Mouse (Mus musculus): ENCODE data around the gene 2810021J22Rik. TPM values are rescaled to one million over a fixed set of nuclear protein-coding genes. Genes with fewer than 3 reads are reported as not detected.

The 2810021J22Rik gene
- polyA plus RNA-seq, 1 experiment from 2014 or later: 11.6 TPM

- Histone ChIP-seq H3K36me3 (no peaks in the 10 kb centered on the region), H3K27ac (replicated peaks) (no peak overlapping the region), H3K9me3 (no peaks in the 10 kb centered on the region), H3K4me3 (no peak overlapping the region), H3K27me3 (no peaks in the 10 kb centered on the region), H3K9ac (replicated peaks) (no peak overlapping the region), H3K4me1 (peaks cover 6% of the 10 kb centered on the region; the same call in 1 of the 2 replicates), H3K4me2 (replicated peaks) (no peak overlapping the region)
- no peak for ATAC-seq (replicated peaks)
- 78% methylated on average over 5 of the region's 5 CpGs for WGBS
Measured at GRCm38 (mm10) chr11:58918759-58919158, 51.7 kb downstream of the 2810021J22Rik start.

GRCm38 (mm10) chr11:58922420-58922819 lies 55.4 kb downstream of the 2810021J22Rik start:
- ATAC-seq (replicated peaks): no peak
- H3K9ac ChIP-seq (replicated peaks): no peak overlapping the region
- 81% methylated on average over 9 of the region's 9 CpGs for WGBS

GRCm38 (mm10) chr11:58926651-58927050 lies 59.6 kb downstream of the 2810021J22Rik start:
- 92% methylated on average over 2 of the region's 3 CpGs for WGBS

More at GRCm38 (mm10) chr11:58922420-58922819, 55.4 kb downstream of the 2810021J22Rik start:
- H3K9me3 ChIP-seq: no peaks in the 10 kb centered on the region
- no peak overlapping the region for H3K27ac ChIP-seq (replicated peaks)
- H3K36me3 ChIP-seq: no peaks in the 10 kb centered on the region
- no peak overlapping the region for H3K4me3 ChIP-seq
- no peak overlapping the region for H3K4me2 ChIP-seq (replicated peaks)
- H3K27me3 ChIP-seq: no peaks in the 10 kb centered on the region
- H3K4me1 ChIP-seq: no peaks in the 10 kb centered on the region

GRCm38 (mm10) chr11:58927053-58927452 lies 60.0 kb downstream of the 2810021J22Rik start:
- H3K36me3 ChIP-seq: peaks cover 12% of the 10 kb centered on the region
- H3K27ac ChIP-seq (replicated peaks): no peak overlapping the region
- WGBS: 83% methylated on average over 2 of the region's 2 CpGs

More at GRCm38 (mm10) chr11:58926651-58927050, 59.6 kb downstream of the 2810021J22Rik start:
- Histone ChIP-seq H3K27me3 (no peaks in the 10 kb centered on the region), H3K27ac (replicated peaks) (no peak overlapping the region), H3K9ac (replicated peaks) (no peak overlapping the region), H3K36me3 (peaks cover 8% of the 10 kb centered on the region), H3K9me3 (no peaks in the 10 kb centered on the region), H3K4me3 (no peak overlapping the region), H3K4me2 (replicated peaks) (no peak overlapping the region), H3K4me1 (peaks cover 7% of the 10 kb centered on the region; the same call in 1 of the 2 replicates)
- ATAC-seq (replicated peaks): no peak

GRCm38 (mm10) chr11:58927790-58928651 lies 61.0 kb downstream of the 2810021J22Rik start:
- peak; percentile 61 for ATAC-seq (replicated peaks)
- Histone ChIP-seq H3K4me2 (replicated peaks) (peak overlapping the region; percentile 31), H3K36me3 (peaks cover 22% of the 10 kb centered on the region), H3K27me3 (no peaks in the 10 kb centered on the region), H3K4me3 (0 out of 2 replicates have a peak overlapping the region, but pooled peaks have one; percentile 7), H3K4me1 (peaks cover 7% of the 10 kb centered on the region; the same call in 1 of the 2 replicates), H3K27ac (replicated peaks) (peak overlapping the region; percentile 55), H3K9me3 (no peaks in the 10 kb centered on the region), H3K9ac (replicated peaks) (no peak overlapping the region)
- 33% methylated on average over 20 of the region's 20 CpGs for WGBS

More at GRCm38 (mm10) chr11:58927053-58927452, 60.0 kb downstream of the 2810021J22Rik start:
- no peak overlapping the region for H3K4me2 ChIP-seq (replicated peaks)
- ATAC-seq (replicated peaks): no peak
- no peaks in the 10 kb centered on the region for H3K27me3 ChIP-seq
- H3K9me3 ChIP-seq: no peaks in the 10 kb centered on the region
- H3K9ac ChIP-seq (replicated peaks): no peak overlapping the region
- no peak overlapping the region for H3K4me3 ChIP-seq
- peaks cover 7% of the 10 kb centered on the region; the same call in 1 of the 2 replicates for H3K4me1 ChIP-seq

GRCm38 (mm10) chr11:58929055-58929454 lies 62.0 kb downstream of the 2810021J22Rik start:
- Histone ChIP-seq H3K9me3 (no peaks in the 10 kb centered on the region), H3K9ac (replicated peaks) (no peak overlapping the region), H3K36me3 (peaks cover 32% of the 10 kb centered on the region), H3K4me2 (replicated peaks) (no peak overlapping the region), H3K4me3 (no peak overlapping the region), H3K4me1 (peaks cover 7% of the 10 kb centered on the region; the same call in 1 of the 2 replicates), H3K27me3 (no peaks in the 10 kb centered on the region), H3K27ac (replicated peaks) (no peak overlapping the region)
- no peak for ATAC-seq (replicated peaks)
- 73% methylated on average over 4 of the region's 4 CpGs for WGBS

GRCm38 (mm10) chr11:58929641-58930040 lies 62.6 kb downstream of the 2810021J22Rik start:
- Histone ChIP-seq H3K9me3 (no peaks in the 10 kb centered on the region), H3K27ac (replicated peaks) (no peak overlapping the region), H3K36me3 (peaks cover 37% of the 10 kb centered on the region), H3K4me2 (replicated peaks) (no peak overlapping the region), H3K4me3 (no peak overlapping the region), H3K4me1 (peaks cover 7% of the 10 kb centered on the region; the same call in 1 of the 2 replicates), H3K27me3 (no peaks in the 10 kb centered on the region), H3K9ac (replicated peaks) (no peak overlapping the region)
- no peak for ATAC-seq (replicated peaks)
- WGBS: 74% methylated on average over 3 of the region's 3 CpGs

GRCm38 (mm10) chr11:58930254-58930653 lies 63.2 kb downstream of the 2810021J22Rik start:
- no peaks in the 10 kb centered on the region for H3K27me3 ChIP-seq
- peaks cover 7% of the 10 kb centered on the region; the same call in 1 of the 2 replicates for H3K4me1 ChIP-seq
- ATAC-seq (replicated peaks): no peak
- H3K36me3 ChIP-seq: peaks cover 41% of the 10 kb centered on the region
- H3K27ac ChIP-seq (replicated peaks): no peak overlapping the region
- no peak overlapping the region for H3K4me3 ChIP-seq
- H3K9me3 ChIP-seq: no peaks in the 10 kb centered on the region
- H3K4me2 ChIP-seq (replicated peaks): no peak overlapping the region
- WGBS: 91% methylated on average over 3 of the region's 3 CpGs
- H3K9ac ChIP-seq (replicated peaks): no peak overlapping the region

- Histone ChIP-seq H3K4me1 (peaks cover 18% of the 10 kb centered on the region), H3K27ac (replicated peaks) (no peak overlapping the region), H3K27me3 (no peaks in the 10 kb centered on the region), H3K9me3 (no peaks in the 10 kb centered on the region), H3K36me3 (peaks cover 49% of the 10 kb centered on the region), H3K4me2 (replicated peaks) (no peak overlapping the region), H3K4me3 (no peak overlapping the region), H3K9ac (replicated peaks) (no peak overlapping the region)
- no peak for ATAC-seq (replicated peaks)
- WGBS: 83% methylated on average over 4 of the region's 4 CpGs
Measured at GRCm38 (mm10) chr11:58931576-58931975, 64.6 kb downstream of the 2810021J22Rik start.

Other genes starting within 250 kb of the 2810021J22Rik start
- gene Olfr323, start 236.7 kb upstream of the 2810021J22Rik start, polyA plus RNA-seq (2015; fragmentation: Nextera tagmentation; extraction: Ambion mirVana): not detected in 2 replicates
- gene Trim58, start 226.8 kb upstream of the 2810021J22Rik start, polyA plus RNA-seq (2015; fragmentation: Nextera tagmentation; extraction: Ambion mirVana): not detected in 2 replicates
- gene Olfr322, start 208.4 kb upstream of the 2810021J22Rik start, polyA plus RNA-seq (2015; fragmentation: Nextera tagmentation; extraction: Ambion mirVana): not detected in 2 replicates
- not detected in 2 replicates for gene Olfr320, start 186.1 kb upstream of the 2810021J22Rik start, polyA plus RNA-seq (2015; fragmentation: Nextera tagmentation; extraction: Ambion mirVana)
- 0.19 TPM in 1 of 2 replicates, not detected in the other for gene Olfr319, start 168.1 kb upstream of the 2810021J22Rik start, polyA plus RNA-seq (2015; fragmentation: Nextera tagmentation; extraction: Ambion mirVana)
- not detected in 2 replicates for gene Olfr318, start 143.2 kb upstream of the 2810021J22Rik start, polyA plus RNA-seq (2015; fragmentation: Nextera tagmentation; extraction: Ambion mirVana)
- gene Olfr317, start 128.0 kb upstream of the 2810021J22Rik start, polyA plus RNA-seq (2015; fragmentation: Nextera tagmentation; extraction: Ambion mirVana): 0.06 and 0.10 TPM in 2 replicates
- 0.08 TPM in 1 of 2 replicates, not detected in the other for gene Olfr316, start 114.5 kb upstream of the 2810021J22Rik start, polyA plus RNA-seq (2015; fragmentation: Nextera tagmentation; extraction: Ambion mirVana)
- not detected in 2 replicates for gene Olfr315, start 94.0 kb upstream of the 2810021J22Rik start, polyA plus RNA-seq (2015; fragmentation: Nextera tagmentation; extraction: Ambion mirVana)
- gene Olfr314, start 84.3 kb upstream of the 2810021J22Rik start, polyA plus RNA-seq (2015; fragmentation: Nextera tagmentation; extraction: Ambion mirVana): not detected in 2 replicates
- 4.9 and 8.4 TPM in 2 replicates for gene Fam183b, start 65.3 kb upstream of the 2810021J22Rik start, polyA plus RNA-seq (2015; fragmentation: Nextera tagmentation; extraction: Ambion mirVana)
- not detected in 2 replicates for gene Olfr313, start 52.2 kb upstream of the 2810021J22Rik start, polyA plus RNA-seq (2015; fragmentation: Nextera tagmentation; extraction: Ambion mirVana)
- gene Olfr312, start 38.0 kb upstream of the 2810021J22Rik start, polyA plus RNA-seq (2015; fragmentation: Nextera tagmentation; extraction: Ambion mirVana): not detected in 2 replicates
- gene Olfr311, start 28.0 kb upstream of the 2810021J22Rik start, polyA plus RNA-seq (2015; fragmentation: Nextera tagmentation; extraction: Ambion mirVana): not detected in 2 replicates
- 22.9 TPM in 2 replicates for gene Gm12258, start 20.1 kb upstream of the 2810021J22Rik start, polyA plus RNA-seq (2015; fragmentation: Nextera tagmentation; extraction: Ambion mirVana)
- 5.9 and 7.0 TPM in 2 replicates for gene Zfp39, start 37.0 kb downstream of the 2810021J22Rik start, polyA plus RNA-seq (2015; fragmentation: Nextera tagmentation; extraction: Ambion mirVana)
- gene Btnl10, start 50.7 kb downstream of the 2810021J22Rik start, polyA plus RNA-seq (2015; fragmentation: Nextera tagmentation; extraction: Ambion mirVana): not detected in 2 replicates
- 508 and 517 TPM in 2 replicates for gene Rnf187, start 71.7 kb downstream of the 2810021J22Rik start, polyA plus RNA-seq (2015; fragmentation: Nextera tagmentation; extraction: Ambion mirVana)
- 355 and 373 TPM in 2 replicates for gene Hist3h2ba, start 81.7 kb downstream of the 2810021J22Rik start, polyA plus RNA-seq (2015; fragmentation: Nextera tagmentation; extraction: Ambion mirVana)
- 155 and 160 TPM in 2 replicates for gene Hist3h2a, start 87.5 kb downstream of the 2810021J22Rik start, polyA plus RNA-seq (2015; fragmentation: Nextera tagmentation; extraction: Ambion mirVana)
- gene Trim17, start 87.5 kb downstream of the 2810021J22Rik start, polyA plus RNA-seq (2015; fragmentation: Nextera tagmentation; extraction: Ambion mirVana): 1.9 and 2.7 TPM in 2 replicates
- 22.6 and 24.8 TPM in 2 replicates for gene Trim11, start 110.9 kb downstream of the 2810021J22Rik start, polyA plus RNA-seq (2015; fragmentation: Nextera tagmentation; extraction: Ambion mirVana)